22 mouse cellular contexts compared by ENCODE assay signal in the genomic region with DNA sequence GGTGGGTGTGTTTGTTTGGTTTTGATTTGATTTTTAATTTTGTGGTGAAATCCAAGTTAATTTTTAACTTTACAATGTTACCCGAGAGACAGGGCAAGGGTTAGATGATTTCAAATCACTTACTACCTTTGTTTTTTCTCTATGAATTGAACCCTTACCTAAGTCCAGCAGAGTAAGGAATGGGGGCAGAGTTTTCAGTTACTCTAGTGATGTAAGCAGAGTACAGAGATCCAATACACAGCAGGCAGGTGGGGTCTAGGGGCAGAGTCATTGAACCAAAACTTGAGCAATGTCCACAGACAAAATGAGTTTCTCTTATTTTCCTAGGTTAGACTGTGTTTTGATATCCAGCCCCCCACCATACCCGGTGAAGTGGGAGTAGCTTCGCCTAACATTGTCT.
A peak's percentile ranks its signal among the peaks of the same experiment; 100 is the strongest.
DNase-seq lines count a peak whose midpoint lies in the region; ATAC-seq and TF ChIP-seq lines count a peak whose summit lies in the region.
"Had no signal": no experiment of that assay in that cellular context is flagged by ENCODE, and none has a peak within 500 bp of the region (broad histone marks: within the 10 kb centered on the region; RNA-seq: fewer than 3 reads in every experiment).

No protein-coding gene starts in this region.

- no peak overlapping the region for H3K9ac ChIP-seq in forebrain, embryonic 11.5 days (ENCODE audit: low read length)
- H3K9ac ChIP-seq in forebrain, embryonic 12.5 days: no peak overlapping the region
- H3K9ac ChIP-seq in liver, adult 2 months (ENCODE audit: low read depth, low read length): no peak overlapping the region; the same call in 1 of the 2 replicates
- no peak overlapping the region for H3K9ac ChIP-seq in liver, embryonic 12.5 days
- H3K9ac ChIP-seq in kidney, embryonic 15.5 days: no peak overlapping the region
- H3K9ac ChIP-seq: forebrain, embryonic 15.5 days; heart, embryonic 15.5 days had no signal

- TF ChIP-seq POLR2A in liver, adult 2 months (IDR thresholded peaks at IDR 0.05; ENCODE audit: extremely low read depth, insufficient read depth, low read length): no peak

- 76% methylated on average over 3 of the region's 3 CpGs for WGBS in forebrain, embryonic 11.5 days
- 84% methylated on average over 3 of the region's 3 CpGs for WGBS in forebrain, embryonic 12.5 days
- WGBS in liver, adult 2 months: 32% methylated on average over 3 of the region's 3 CpGs
- WGBS in liver, embryonic 12.5 days (ENCODE audit: insufficient replicate concordance): 59% methylated on average over 3 of the region's 3 CpGs
- 47% methylated on average over 3 of the region's 3 CpGs for WGBS in kidney, embryonic 15.5 days

- no peak overlapping the region for H3K27ac ChIP-seq in forebrain, embryonic 11.5 days (ENCODE audit: low read depth, low read length)
- H3K27ac ChIP-seq in forebrain, embryonic 12.5 days: no peak overlapping the region
- peak overlapping the region; percentile 97 for H3K27ac ChIP-seq in liver, adult 2 months (replicated peaks; ENCODE audit: insufficient read depth, low read depth, low read length)
- H3K27ac ChIP-seq in liver, embryonic 12.5 days: no peak overlapping the region
- H3K27ac ChIP-seq in kidney, embryonic 15.5 days: no peak overlapping the region
- H3K27ac ChIP-seq: embryonic facial prominence, embryonic 10.5 days; forebrain, embryonic 15.5 days; heart, adult 2 months; heart, embryonic 15.5 days had no signal

- H3K36me3 ChIP-seq in forebrain, embryonic 11.5 days (ENCODE audit: control insufficient read depth, insufficient read depth, low read length): no peaks in the 10 kb centered on the region
- no peaks in the 10 kb centered on the region for H3K36me3 ChIP-seq in forebrain, embryonic 12.5 days (replicated peaks)
- no peaks in the 10 kb centered on the region for H3K36me3 ChIP-seq in liver, adult 2 months (ENCODE audit: control insufficient read depth, insufficient read depth, low read length)
- no peaks in the 10 kb centered on the region for H3K36me3 ChIP-seq in liver, embryonic 12.5 days
- H3K36me3 ChIP-seq in kidney, embryonic 15.5 days: no peaks in the 10 kb centered on the region
- H3K36me3 ChIP-seq: embryonic facial prominence, embryonic 10.5 days; forebrain, embryonic 15.5 days; G1E; heart, embryonic 15.5 days had no signal

- no peak overlapping the region for H3K4me3 ChIP-seq in forebrain, embryonic 11.5 days (ENCODE audit: low read depth, low read length)
- H3K4me3 ChIP-seq in forebrain, embryonic 12.5 days (replicated peaks): no peak overlapping the region
- H3K4me3 ChIP-seq in liver, adult 2 months (ENCODE audit: insufficient read depth, low read depth, low read length): no peak overlapping the region
- no peak overlapping the region for H3K4me3 ChIP-seq in liver, embryonic 12.5 days
- no peak overlapping the region for H3K4me3 ChIP-seq in kidney, embryonic 15.5 days (replicated peaks)
- H3K4me3 ChIP-seq: embryonic facial prominence, embryonic 10.5 days; forebrain, embryonic 15.5 days; heart, adult 2 months; heart, embryonic 15.5 days had no signal

- H3K79me2 ChIP-seq in liver, adult 2 months (ENCODE audit: control insufficient read depth, insufficient read depth, low read length): no peaks in the 10 kb centered on the region

- H3K27me3 ChIP-seq in forebrain, embryonic 11.5 days (ENCODE audit: control insufficient read depth, insufficient read depth, low read length): no peaks in the 10 kb centered on the region
- no peaks in the 10 kb centered on the region for H3K27me3 ChIP-seq in forebrain, embryonic 12.5 days
- H3K27me3 ChIP-seq in liver, adult 2 months (ENCODE audit: control insufficient read depth, insufficient read depth, low read length): no peaks in the 10 kb centered on the region
- H3K27me3 ChIP-seq in liver, embryonic 12.5 days (replicated peaks): no peaks in the 10 kb centered on the region
- H3K27me3 ChIP-seq in kidney, embryonic 15.5 days: no peaks in the 10 kb centered on the region
- H3K27me3 ChIP-seq: forebrain, embryonic 15.5 days; heart, embryonic 15.5 days had no signal

- no peak overlapping the region for H3K4me2 ChIP-seq in forebrain, embryonic 11.5 days (ENCODE audit: low read depth, low read length, severe bottlenecking)
- H3K4me2 ChIP-seq in forebrain, embryonic 12.5 days: no peak overlapping the region
- no peak overlapping the region for H3K4me2 ChIP-seq in liver, embryonic 12.5 days
- H3K4me2 ChIP-seq in kidney, embryonic 15.5 days: no peak overlapping the region
- H3K4me2 ChIP-seq: forebrain, embryonic 15.5 days; heart, embryonic 11.5 days; heart, embryonic 15.5 days had no signal

- peaks cover 6% of the 10 kb centered on the region; the same call in 1 of the 2 replicates for H3K4me1 ChIP-seq in forebrain, embryonic 11.5 days (replicated peaks; ENCODE audit: control insufficient read depth, insufficient read depth, low read length)
- H3K4me1 ChIP-seq in forebrain, embryonic 12.5 days: peaks cover 25% of the 10 kb centered on the region
- peaks cover 20% of the 10 kb centered on the region for H3K4me1 ChIP-seq in liver, adult 2 months (ENCODE audit: control insufficient read depth, insufficient read depth, low read length)
- no peaks in the 10 kb centered on the region for H3K4me1 ChIP-seq in liver, embryonic 12.5 days
- peaks cover 24% of the 10 kb centered on the region for H3K4me1 ChIP-seq in kidney, embryonic 15.5 days
- H3K4me1 ChIP-seq: heart, embryonic 15.5 days had no signal

- ATAC-seq in forebrain, embryonic 11.5 days (replicated peaks; ENCODE audit: low FRiP score): 0 out of 2 replicates have a peak, but pooled peaks have one; percentile 9
- no peak for ATAC-seq in forebrain, embryonic 12.5 days (ENCODE audit: low FRiP score)
- ATAC-seq in liver, embryonic 12.5 days: no peak
- ATAC-seq in kidney, embryonic 15.5 days (replicated peaks; ENCODE audit: low FRiP score): peak; percentile 77
- ATAC-seq: CD4-positive, CD25-positive, alpha-beta regulatory T cell, adult 4 months had no signal

- no peak for TF ChIP-seq CTCF in liver, adult 2 months (IDR thresholded peaks at IDR 0.05; ENCODE audit: low read depth, low read length)

- no peak for DNase-seq in forebrain, embryonic 11.5 days (ENCODE audit: low spot score)
- peak; percentile 98 for DNase-seq in liver, adult 2 months (ENCODE audit: extremely low read depth, low read depth, low spot score)
- peak; percentile 19 to 57 for DNase-seq in kidney, postnatal 25 days
- no peak for DNase-seq in frontal cortex, postnatal 25 days (ENCODE audit: low spot score in 2 of 2)
- DNase-seq in layer of hippocampus, adult 11-12 months (ENCODE audit: low spot score): no peak
- DNase-seq: adrenal gland, adult 8-10 months; adrenal gland, postnatal 36 days; B cell, adult 2 months; cerebellum, adult 2 months; cerebellum, postnatal 10 days; gastrocnemius, postnatal 10 days; heart, adult 2 months; heart, postnatal 14 days had no signal

- H3K9me3 ChIP-seq in forebrain, embryonic 11.5 days (ENCODE audit: control insufficient read depth, low read length): no peaks in the 10 kb centered on the region
- no peaks in the 10 kb centered on the region for H3K9me3 ChIP-seq in forebrain, embryonic 12.5 days
- H3K9me3 ChIP-seq in liver, embryonic 12.5 days (replicated peaks): no peaks in the 10 kb centered on the region
- H3K9me3 ChIP-seq in kidney, embryonic 15.5 days (replicated peaks): no peaks in the 10 kb centered on the region
- H3K9me3 ChIP-seq: embryonic facial prominence, embryonic 10.5 days; forebrain, embryonic 15.5 days; heart, embryonic 15.5 days had no signal

Comparison
In these comparisons a context has a peak if more than half of its experiments do, and no peak if none do; other contexts are left out.
1. ATAC-seq: peak in forebrain, embryonic 11.5 days (single experiment) and kidney, embryonic 15.5 days (single experiment); none in forebrain, embryonic 12.5 days (single experiment) and liver, embryonic 12.5 days (single experiment).
2. DNase-seq: peak in liver, adult 2 months (single experiment) and kidney, postnatal 25 days (2 of 2); none in forebrain, embryonic 11.5 days (single experiment), frontal cortex, postnatal 25 days (0 of 2) and layer of hippocampus, adult 11-12 months (single experiment).